Mouse (Mus musculus): ENCODE measurements at regions not wholly inside any gene's neighbourhood (a gene's known extent, or its start where the extent isn't known, plus 50 kb on each side); places are given as distances from the start of the nearest gene placed in this dataset.

DNA sequence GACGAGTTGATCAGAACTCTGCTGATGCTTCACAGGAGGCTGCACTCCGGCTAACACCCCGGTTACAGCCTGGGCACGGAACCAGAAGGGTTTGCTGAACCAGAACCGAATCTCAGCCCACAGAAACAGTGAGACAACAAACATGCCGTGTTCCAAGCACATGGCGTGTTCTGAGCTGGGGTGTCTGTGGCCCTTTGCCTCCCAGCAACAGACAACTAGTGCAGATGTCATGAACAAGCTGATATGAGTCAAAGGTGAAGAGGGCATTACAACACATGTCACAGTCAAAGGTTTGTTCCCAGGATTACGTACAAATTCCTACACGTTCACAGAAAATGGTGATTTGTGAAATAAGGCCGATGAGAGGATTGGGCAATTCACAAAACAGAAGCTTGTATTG lies 61.8 kb upstream of the Plcb1 start:
- dilution Hi-C loops (cut with MboI; ENCODE audit: extremely low pct_ligation_motif_present, extremely low pct_unique_long_range_greater_than_20kb, low sequenced_read_pairs), result no loop called here
- Histone ChIP-seq H3K4me1 (ENCODE audit: control insufficient read depth in 1 of 2, insufficient read depth in 2 of 2) (no peaks in the 10 kb centered on the region), H3K27ac (ENCODE audit: insufficient read depth, low read depth) (no peak overlapping the region), H3K4me2 (ENCODE audit: insufficient read depth, low read depth, poor library complexity, severe bottlenecking) (no peak overlapping the region), H3K27me3 (replicated peaks) (no peaks in the 10 kb centered on the region), H3K4me3 (replicated peaks in 1 of 3; ENCODE audit: low read depth in 2 of 3, low read length in 2 of 3, poor library complexity in 1 of 3) (no peak overlapping the region), H3K9ac (ENCODE audit: insufficient read depth, low read depth) (no peak overlapping the region), H3K9me3 (replicated peaks; ENCODE audit: low read length) (peaks cover 20% of the 10 kb centered on the region), H3K79me2 (replicated peaks; ENCODE audit: control insufficient read depth, extremely low read depth, insufficient read depth, poor library complexity, severe bottlenecking) (no peaks in the 10 kb centered on the region), H3K36me3 (replicated peaks in 1 of 2; ENCODE audit: control insufficient read depth in 1 of 2, insufficient read depth in 1 of 2, low read length in 1 of 2) (no peaks in the 10 kb centered on the region)
- in situ Hi-C loops (cut with MboI; ENCODE audit: low pct_ligation_motif_present, low pct_unique_long_range_greater_than_20kb, low sequenced_read_pairs), result no loop called here
- TF ChIP-seq ZC3H11A (IDR thresholded peaks at IDR 0.05; ENCODE audit: low read depth, low read length), result no peak
- no peak for TF ChIP-seq ZMIZ1 (IDR thresholded peaks at IDR 0.05; ENCODE audit: low read depth, low read length)
- no peak for TF ChIP-seq NELFE (IDR thresholded peaks at IDR 0.05; ENCODE audit: low read depth, low read length)
- no peak for TF ChIP-seq GABPA (IDR thresholded peaks at IDR 0.05; ENCODE audit: insufficient replicate concordance, low read depth, low read length)
- TF ChIP-seq MAZ (IDR thresholded peaks at IDR 0.05; ENCODE audit: low read depth, low read length), result no peak
- TF ChIP-seq POLR2A (IDR thresholded peaks at IDR 0.05; ENCODE audit: low read depth, low read length), result no peak
- no peak for TF ChIP-seq HCFC1 (IDR thresholded peaks at IDR 0.05; ENCODE audit: low read depth, low read length)
- TF ChIP-seq MXI1 (IDR thresholded peaks at IDR 0.05; ENCODE audit: low read depth, low read length), result no peak
- no peak for TF ChIP-seq ZNF384 (IDR thresholded peaks at IDR 0.05; ENCODE audit: low read depth, low read length)
- no peak for TF ChIP-seq USF2 (conservative IDR thresholded peaks at IDR 0.05; ENCODE audit: low read depth, low read length)
- TF ChIP-seq ETS1 (conservative IDR thresholded peaks at IDR 0.05; ENCODE audit: low read depth, low read length), result no peak
- TF ChIP-seq BHLHE40 (IDR thresholded peaks at IDR 0.05; ENCODE audit: low read depth, low read length), result no peak
- TF ChIP-seq JUND (conservative IDR thresholded peaks at IDR 0.05; ENCODE audit: low read depth, low read length), result no peak
- TF ChIP-seq IRF4 (IDR thresholded peaks at IDR 0.05; ENCODE audit: low read depth, low read length), result no peak
- TF ChIP-seq USF1 (IDR thresholded peaks at IDR 0.05; ENCODE audit: low read depth, low read length), result no peak
- no peak for TF ChIP-seq RCOR1 (conservative IDR thresholded peaks at IDR 0.05; ENCODE audit: low read depth, low read length)
- no peak for TF ChIP-seq TCF12 (IDR thresholded peaks at IDR 0.05; ENCODE audit: low read depth, low read length)
- TF ChIP-seq NRF1 (IDR thresholded peaks at IDR 0.05; ENCODE audit: low read depth, low read length), result no peak
- no peak for DNase-seq (ENCODE audit: extremely low read depth)

DNA sequence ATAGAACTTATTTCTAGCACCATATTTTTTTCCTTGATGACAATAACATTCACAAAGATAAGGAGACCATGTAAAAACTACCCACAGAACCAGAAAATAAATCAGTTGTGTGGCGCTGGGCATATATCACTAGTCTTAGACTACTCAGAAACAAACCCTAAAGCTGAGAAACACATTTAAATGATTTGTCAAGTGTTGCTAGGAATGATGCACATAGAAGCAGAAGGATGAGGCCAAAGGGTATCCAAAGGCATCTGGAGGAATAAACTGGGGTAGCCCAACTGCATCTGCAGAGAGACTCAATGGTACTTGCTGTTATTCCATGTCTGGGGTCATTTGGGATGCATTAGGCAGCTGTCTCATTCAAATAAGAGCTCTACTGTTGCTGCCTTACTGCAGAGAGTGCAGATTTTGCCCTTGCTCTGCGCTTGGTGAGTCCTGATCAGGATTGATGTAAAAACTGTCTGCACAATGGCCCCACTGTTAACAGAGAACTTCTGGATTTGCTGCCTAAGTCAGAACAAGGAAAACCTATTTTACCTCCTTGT lies 68.0 kb upstream of the Plcb1 start:
- TF ChIP-seq ZC3H11A (IDR thresholded peaks at IDR 0.05; ENCODE audit: low read depth, low read length) (no peak), MAFK (IDR thresholded peaks at IDR 0.05; ENCODE audit: insufficient replicate concordance, low read length) (no peak), EP300 (IDR thresholded peaks at IDR 0.05; ENCODE audit: low read length) (no peak), SMC3 (IDR thresholded peaks at IDR 0.05; ENCODE audit: low read depth, low read length) (no peak), ELF1 (IDR thresholded peaks at IDR 0.05; ENCODE audit: low read depth, low read length) (no peak), KAT2A (IDR thresholded peaks at IDR 0.05; ENCODE audit: insufficient replicate concordance, low read length) (no peak), MEF2A (IDR thresholded peaks at IDR 0.05; ENCODE audit: borderline replicate concordance, low read depth, low read length) (no peak), POLR2AphosphoS2 (IDR thresholded peaks at IDR 0.05; ENCODE audit: low read depth, low read length) (no peak), ZMIZ1 (IDR thresholded peaks at IDR 0.05; ENCODE audit: low read depth, low read length) (no peak), USF1 (IDR thresholded peaks at IDR 0.05; ENCODE audit: low read depth, low read length) (no peak)
- no peak overlapping the region for H3K4me2 ChIP-seq (ENCODE audit: insufficient read depth, low read depth, poor library complexity, severe bottlenecking)
- H3K9ac ChIP-seq (ENCODE audit: insufficient read depth, low read depth), result no peak overlapping the region
- H3K9me3 ChIP-seq (replicated peaks; ENCODE audit: low read length), result peaks cover 17% of the 10 kb centered on the region
- H3K27ac ChIP-seq (ENCODE audit: insufficient read depth, low read depth), result no peak overlapping the region
- no peaks in the 10 kb centered on the region for H3K36me3 ChIP-seq (replicated peaks in 1 of 2; ENCODE audit: control insufficient read depth in 1 of 2, insufficient read depth in 1 of 2, low read length in 1 of 2)
- dilution Hi-C loops (cut with MboI; ENCODE audit: extremely low pct_ligation_motif_present, extremely low pct_unique_long_range_greater_than_20kb, low sequenced_read_pairs) (no loop called here), in situ Hi-C loops (cut with MboI; ENCODE audit: low pct_ligation_motif_present, low pct_unique_long_range_greater_than_20kb, low sequenced_read_pairs) (no loop called here)
- no peaks in the 10 kb centered on the region for H3K27me3 ChIP-seq (replicated peaks)
- no peaks in the 10 kb centered on the region for H3K4me1 ChIP-seq (ENCODE audit: control insufficient read depth in 1 of 2, insufficient read depth in 2 of 2)
- H3K4me3 ChIP-seq (replicated peaks in 1 of 3; ENCODE audit: low read depth in 2 of 3, low read length in 2 of 3, poor library complexity in 1 of 3), result no peak overlapping the region
- no peaks in the 10 kb centered on the region for H3K79me2 ChIP-seq (replicated peaks; ENCODE audit: control insufficient read depth, extremely low read depth, insufficient read depth, poor library complexity, severe bottlenecking)
- no peak for DNase-seq (ENCODE audit: extremely low read depth)
